22 mouse cellular contexts compared by ENCODE assay signal in the genomic region with DNA sequence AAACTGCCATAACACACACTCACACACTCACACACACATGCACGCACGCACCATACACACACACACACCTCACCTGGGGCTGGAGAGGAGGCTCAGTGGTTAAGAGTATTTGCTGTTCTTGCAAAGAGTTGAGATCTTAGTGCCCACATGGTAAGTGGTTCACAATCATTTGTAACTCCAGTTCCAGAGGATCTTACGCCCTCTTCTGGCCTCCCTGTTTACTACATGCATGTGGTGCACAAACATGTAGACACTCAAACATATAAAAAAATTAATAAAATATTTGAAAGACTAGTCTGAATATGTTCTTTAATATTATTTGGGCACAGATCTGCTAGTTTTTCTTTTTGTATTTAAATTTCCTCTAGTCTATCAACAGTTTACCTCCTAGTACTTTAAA. TPM values are rescaled to one million over a fixed set of nuclear protein-coding genes. Genes with fewer than 3 reads are reported as not detected.
DNase-seq lines count a peak whose midpoint lies in the region; ATAC-seq and TF ChIP-seq lines count a peak whose summit lies in the region.
"Had no signal": no experiment of that assay in that cellular context is flagged by ENCODE, and none has a peak within 500 bp of the region (broad histone marks: within the 10 kb centered on the region; RNA-seq: fewer than 3 reads in every experiment).

No protein-coding gene starts in this region.

- no peak overlapping the region for H3K4me2 ChIP-seq in liver, embryonic 14.5 days (ENCODE audit: low read depth)
- H3K4me2 ChIP-seq in liver, embryonic 11.5 days: no peak overlapping the region
- H3K4me2 ChIP-seq: embryonic facial prominence, embryonic 13.5 days; hindbrain, embryonic 15.5 days; liver, embryonic 13.5 days; midbrain, embryonic 15.5 days; neural tube, embryonic 15.5 days had no signal

- no peak overlapping the region for H3K27ac ChIP-seq in liver, embryonic 14.5 days
- H3K27ac ChIP-seq in liver, embryonic 11.5 days (ENCODE audit: low read depth, low read length): no peak overlapping the region
- H3K27ac ChIP-seq in ES-Bruce4 (ENCODE audit: insufficient read depth, low read length): no peak overlapping the region
- H3K27ac ChIP-seq: embryonic facial prominence, embryonic 13.5 days; heart, adult 2 months; hindbrain, embryonic 15.5 days; liver, embryonic 13.5 days; midbrain, embryonic 15.5 days; neural tube, embryonic 15.5 days had no signal

- H3K36me3 ChIP-seq in liver, embryonic 14.5 days (replicated peaks; ENCODE audit: control insufficient read depth, insufficient read depth, low read depth): no peaks in the 10 kb centered on the region; the same call in 1 of the 2 replicates
- peaks cover 6% of the 10 kb centered on the region; the same call in 1 of the 2 replicates for H3K36me3 ChIP-seq in liver, embryonic 11.5 days (ENCODE audit: control insufficient read depth, insufficient read depth, low read length)
- H3K36me3 ChIP-seq in ES-Bruce4 (ENCODE audit: control insufficient read depth, insufficient read depth, low read length, poor library complexity, severe bottlenecking): 0 out of 2 replicates have a peak, but pooled peaks cover 3% of the 10 kb centered on the region

- WGBS in liver, embryonic 14.5 days (ENCODE audit: insufficient replicate concordance): 74% methylated on average over 3 of the region's 3 CpGs
- WGBS in liver, embryonic 11.5 days: 92% methylated on average over 3 of the region's 3 CpGs

- H3K27me3 ChIP-seq in liver, embryonic 14.5 days (ENCODE audit: control insufficient read depth, insufficient read depth, low read length): no peaks in the 10 kb centered on the region
- H3K27me3 ChIP-seq in liver, embryonic 11.5 days (replicated peaks; ENCODE audit: control insufficient read depth, insufficient read depth, low read length): no peaks in the 10 kb centered on the region
- no peaks in the 10 kb centered on the region for H3K27me3 ChIP-seq in ES-Bruce4 (ENCODE audit: control insufficient read depth, insufficient read depth, low read length, poor library complexity, severe bottlenecking)
- H3K27me3 ChIP-seq: embryonic facial prominence, embryonic 13.5 days; hindbrain, embryonic 15.5 days; liver, embryonic 13.5 days; megakaryocyte, embryonic 14.5 days; midbrain, embryonic 15.5 days; neural tube, embryonic 15.5 days had no signal

- TF ChIP-seq EP300 in liver, embryonic 14.5 days (IDR thresholded peaks at IDR 0.05; ENCODE audit: low read depth): no peak
- no peak for TF ChIP-seq EP300 in ES-Bruce4 (IDR thresholded peaks at IDR 0.05; ENCODE audit: insufficient read depth, low read depth, low read length)

- H3K4me1 ChIP-seq in liver, embryonic 14.5 days (replicated peaks; ENCODE audit: control insufficient read depth in 2 of 2, insufficient read depth in 2 of 2, low read length in 1 of 2): no peaks in the 10 kb centered on the region
- no peaks in the 10 kb centered on the region for H3K4me1 ChIP-seq in liver, embryonic 11.5 days (replicated peaks; ENCODE audit: control insufficient read depth, insufficient read depth, low read length)
- no peaks in the 10 kb centered on the region for H3K4me1 ChIP-seq in ES-Bruce4 (ENCODE audit: control insufficient read depth, insufficient read depth, low read length)
- H3K4me1 ChIP-seq: embryonic facial prominence, embryonic 13.5 days; hindbrain, embryonic 15.5 days; midbrain, embryonic 15.5 days; neural tube, embryonic 15.5 days had no signal

- no peak for TF ChIP-seq POLR2A in ES-Bruce4 (IDR thresholded peaks at IDR 0.05; ENCODE audit: insufficient read depth, low read length)

- no peaks in the 10 kb centered on the region for H3K9me3 ChIP-seq in liver, embryonic 14.5 days (ENCODE audit: control insufficient read depth, low read length)
- no peaks in the 10 kb centered on the region for H3K9me3 ChIP-seq in liver, embryonic 11.5 days (ENCODE audit: control insufficient read depth, low read length)
- H3K9me3 ChIP-seq in ES-Bruce4 (replicated peaks; ENCODE audit: control insufficient read depth, insufficient read depth, low read length, poor library complexity, severe bottlenecking): no peaks in the 10 kb centered on the region
- H3K9me3 ChIP-seq: embryonic facial prominence, embryonic 13.5 days; G1E; hindbrain, embryonic 15.5 days; liver, embryonic 13.5 days; megakaryocyte, embryonic 14.5 days; midbrain, embryonic 15.5 days; neural tube, embryonic 15.5 days had no signal

- no peak overlapping the region for H3K9ac ChIP-seq in liver, embryonic 14.5 days (replicated peaks)
- H3K9ac ChIP-seq in liver, embryonic 11.5 days (ENCODE audit: low read depth, low read length): no peak overlapping the region
- H3K9ac ChIP-seq in ES-Bruce4 (ENCODE audit: low read depth, poor library complexity, severe bottlenecking): no peak overlapping the region
- H3K9ac ChIP-seq: embryonic facial prominence, embryonic 13.5 days; hindbrain, embryonic 15.5 days; liver, embryonic 13.5 days; midbrain, embryonic 15.5 days; neural tube, embryonic 15.5 days had no signal

- no peak overlapping the region for H3K4me3 ChIP-seq in liver, embryonic 14.5 days (ENCODE audit: insufficient read depth in 1 of 2, low read depth in 2 of 2, low read length in 2 of 2)
- no peak overlapping the region for H3K4me3 ChIP-seq in liver, embryonic 11.5 days (ENCODE audit: low read depth, low read length)
- H3K4me3 ChIP-seq in ES-Bruce4 (ENCODE audit: low read depth, low read length): no peak overlapping the region
- H3K4me3 ChIP-seq: embryonic facial prominence, embryonic 13.5 days; heart, adult 2 months; hindbrain, embryonic 15.5 days; liver, embryonic 13.5 days; megakaryocyte, embryonic 14.5 days; midbrain, embryonic 15.5 days; neural tube, embryonic 15.5 days had no signal

- no peak for ATAC-seq in liver, embryonic 14.5 days (ENCODE audit: insufficient read depth)
- ATAC-seq in liver, embryonic 11.5 days (replicated peaks; ENCODE audit: low FRiP score): no peak
- ATAC-seq: forebrain, embryonic 14.5 days; midbrain, embryonic 15.5 days had no signal

- no peak for DNase-seq in liver, embryonic 14.5 days (ENCODE audit: low read depth in 3 of 3, low spot score in 3 of 3)
- DNase-seq in liver, embryonic 11.5 days (ENCODE audit: low spot score): no peak
- DNase-seq in 416B (ENCODE audit: low read depth): peak; percentile 33
- DNase-seq in c-Kit-positive CD71-positive TER-119-positive erythroid progenitor cells, embryonic 14.5 days (ENCODE audit: low spot score): peak; percentile 22
- no peak for DNase-seq in cerebellum, adult 9-11 months
- no peak for DNase-seq in yolk sac, embryonic 10.5 days (ENCODE audit: low spot score)
- DNase-seq: cerebellum, adult 8-10 months; gastrocnemius, postnatal 10 days; heart, adult 2 months; heart, postnatal 36 days; kidney, adult 2 months; kidney, postnatal 36 days; liver, embryonic 13.5 days; thymus, postnatal 25 days had no signal

- peak; percentile 46 for TF ChIP-seq CTCF in liver, embryonic 14.5 days (IDR thresholded peaks at IDR 0.05; ENCODE audit: low read depth)
- TF ChIP-seq CTCF in ES-Bruce4 (IDR thresholded peaks at IDR 0.05; ENCODE audit: low read depth, low read length): peak; percentile 12

RNA-seq across cellular contexts. Expression of a gene that starts 20.3 kb away (rescaled TPM):
- 6.6 and 7.4 TPM in 2 replicates for polyA plus RNA-seq in liver, embryonic 14.5 days (2012; rRNA removed)
- polyA plus RNA-seq in liver, embryonic 14.5 days (2014; fragmentation: Nextera tagmentation; extraction: Ambion mirVana): 6.8 and 8.2 TPM in 2 replicates
- 22.6 and 24.2 TPM in 2 replicates for polyA plus RNA-seq in liver, embryonic 11.5 days (2014; fragmentation: Nextera tagmentation; extraction: Ambion mirVana)
- 37.0 and 44.9 TPM in 2 replicates for polyA plus RNA-seq in ES-Bruce4 (2011; ENCODE audit: insufficient read depth, insufficient read length, low read depth, missing spikeins)

RNA-seq across cellular contexts. Expression of a gene that starts 20.4 kb away (rescaled TPM):
- 12.4 and 15.6 TPM in 2 replicates for polyA plus RNA-seq in liver, embryonic 14.5 days (2012; rRNA removed)
- polyA plus RNA-seq in liver, embryonic 14.5 days (2014; fragmentation: Nextera tagmentation; extraction: Ambion mirVana): 25.8 and 28.9 TPM in 2 replicates
- 76.1 and 80.5 TPM in 2 replicates for polyA plus RNA-seq in liver, embryonic 11.5 days (2014; fragmentation: Nextera tagmentation; extraction: Ambion mirVana)
- polyA plus RNA-seq in ES-Bruce4 (2011; ENCODE audit: insufficient read depth, insufficient read length, low read depth, missing spikeins): 62.2 and 67.2 TPM in 2 replicates

RNA-seq across cellular contexts. Expression of a gene that starts 20.4 kb away (rescaled TPM):
- polyA plus RNA-seq in liver, embryonic 14.5 days (2012; rRNA removed): 30.0 and 76.3 TPM in 2 replicates
- 94.5 and 103 TPM in 2 replicates for polyA plus RNA-seq in liver, embryonic 14.5 days (2014; fragmentation: Nextera tagmentation; extraction: Ambion mirVana)
- polyA plus RNA-seq in liver, embryonic 11.5 days (2014; fragmentation: Nextera tagmentation; extraction: Ambion mirVana): 174 and 191 TPM in 2 replicates
- polyA plus RNA-seq in ES-Bruce4 (2011; ENCODE audit: insufficient read depth, insufficient read length, low read depth, missing spikeins): 107 and 121 TPM in 2 replicates

RNA-seq across cellular contexts. Expression of a gene that starts 25.2 kb away (rescaled TPM):
- polyA plus RNA-seq in liver, embryonic 14.5 days (2012; rRNA removed): 19.0 and 22.9 TPM in 2 replicates
- polyA plus RNA-seq in liver, embryonic 14.5 days (2014; fragmentation: Nextera tagmentation; extraction: Ambion mirVana): 58.1 and 61.0 TPM in 2 replicates
- 116 and 119 TPM in 2 replicates for polyA plus RNA-seq in liver, embryonic 11.5 days (2014; fragmentation: Nextera tagmentation; extraction: Ambion mirVana)
- polyA plus RNA-seq in ES-Bruce4 (2011; ENCODE audit: insufficient read depth, insufficient read length, low read depth, missing spikeins): 55.7 and 69.6 TPM in 2 replicates

Comparison
In these comparisons a context has a peak if more than half of its experiments do, and no peak if none do; other contexts are left out.
1. DNase-seq: peak in 416B (single experiment) and c-Kit-positive CD71-positive TER-119-positive erythroid progenitor cells, embryonic 14.5 days (single experiment); none in liver, embryonic 14.5 days (0 of 3), liver, embryonic 11.5 days (single experiment), cerebellum, adult 9-11 months (single experiment) and yolk sac, embryonic 10.5 days (single experiment).